Mouse (Mus musculus): ENCODE results near the gene Gm20929.
"Not testable (repeated sequence)": the region's sequence is repeated elsewhere in the genome, so short reads cannot be mapped to it uniquely, and the experiment has no call there.

Gm20929 gene

DNA sequence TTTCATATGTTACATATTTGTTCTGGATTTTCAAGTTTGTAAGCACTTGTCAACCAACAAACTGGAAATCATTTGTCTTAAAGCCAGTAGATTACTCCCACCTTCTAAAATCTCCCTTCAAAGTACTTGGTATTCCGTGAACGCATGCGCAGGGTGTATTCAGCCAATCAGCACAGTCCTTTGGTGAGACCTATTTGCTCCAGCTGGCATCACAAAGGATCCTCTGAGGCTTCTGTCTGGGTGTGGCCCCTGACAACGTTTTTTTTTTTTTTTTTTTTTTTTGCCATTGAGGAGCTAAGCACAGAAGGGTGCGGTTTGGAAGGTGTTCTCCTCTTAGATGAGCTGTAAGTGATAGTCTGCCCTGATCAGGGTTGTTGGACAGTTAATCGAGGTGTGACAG lies at the start of gene Gm20929:
TSS of gene Gm20929 (plus strand) at position 301 of the 400 bp plus-strand sequence.
- DNase-seq (ENCODE audit: low spot score): not testable (repeated sequence)
